Mouse (Mus musculus): Measurements from ENCODE around the gene Stx18.

The Stx18 gene

GRCm38 (mm10) chr5:38038710-38039592, at the start of gene Stx18:
Gene Stx18, plus strand, starts transcription at chr5:38038742.
- ATAC-seq (ENCODE audit: insufficient number of reproducible peaks, low FRiP score, low TSS enrichment), result peak; percentile 93

DNA sequence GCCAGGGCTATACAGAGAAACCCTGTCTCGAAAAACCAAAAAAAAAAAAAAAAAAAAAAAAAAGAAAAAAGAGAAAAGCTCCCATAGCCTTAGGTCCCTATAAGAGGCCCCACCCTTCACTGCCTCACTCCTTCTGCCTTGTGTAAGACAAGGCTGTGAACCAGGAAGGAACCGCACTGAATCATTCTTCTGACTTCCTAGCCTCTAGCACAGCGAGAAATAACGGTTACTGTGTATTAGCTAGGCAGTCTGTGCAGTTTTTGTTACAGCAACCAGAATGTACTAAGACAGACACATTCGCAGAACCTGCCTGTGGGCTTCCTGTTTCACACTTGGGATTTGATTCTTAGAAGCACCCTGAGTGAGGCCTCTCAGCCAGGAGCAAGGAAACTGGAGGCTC, 46.2 kb upstream of the Stx18 start:
- ATAC-seq (ENCODE audit: insufficient number of reproducible peaks, low FRiP score, low TSS enrichment), result no peak

- ATAC-seq (ENCODE audit: insufficient number of reproducible peaks, low FRiP score, low TSS enrichment), result no peak
Observed at GRCm38 (mm10) chr5:37998805-37999204, 39.7 kb upstream of the Stx18 start.

DNA sequence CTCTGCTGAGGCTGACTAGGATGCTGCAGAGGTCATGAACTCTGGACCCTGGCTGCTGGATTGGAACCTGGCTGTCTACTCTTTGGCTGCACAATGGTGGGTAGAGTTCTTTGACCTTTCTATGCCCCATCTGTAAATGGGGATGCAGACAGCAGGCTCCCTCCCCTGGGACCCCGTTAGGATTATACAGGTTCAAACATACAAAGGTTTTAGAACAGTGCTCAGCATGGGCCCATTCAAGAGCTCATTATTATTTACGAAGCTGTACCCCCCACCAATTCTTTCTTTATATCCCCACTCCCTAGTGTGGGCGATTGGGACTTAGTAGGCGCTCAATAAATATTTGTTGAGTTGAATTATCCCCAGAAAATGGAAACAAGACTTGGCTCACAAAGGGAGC, 36.0 kb upstream of the Stx18 start:
- no peak for ATAC-seq (ENCODE audit: insufficient number of reproducible peaks, low FRiP score, low TSS enrichment)

DNA sequence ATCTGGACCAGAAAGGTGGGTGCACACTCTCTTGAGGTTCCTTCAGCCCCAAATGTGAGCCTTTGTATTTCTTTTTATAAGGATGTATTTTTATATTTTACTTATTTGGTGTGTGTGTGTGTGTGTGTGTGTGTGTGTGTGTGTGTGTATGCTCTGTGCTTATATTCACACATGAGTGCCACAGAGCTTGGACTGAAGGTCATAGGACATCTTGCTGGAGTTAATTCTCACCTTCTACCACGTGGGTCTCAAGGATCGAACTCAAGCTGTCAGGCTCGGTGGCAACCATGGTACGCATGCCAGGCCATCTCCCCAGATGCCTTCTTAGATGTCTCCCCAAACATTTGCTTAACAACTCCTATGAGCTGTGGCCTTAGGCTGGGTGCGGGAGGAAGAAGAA, 33.8 kb upstream of the Stx18 start:
- no peak for ATAC-seq (ENCODE audit: insufficient number of reproducible peaks, low FRiP score, low TSS enrichment)

GRCm38 (mm10) chr5:38006415-38007347, 31.9 kb upstream of the Stx18 start:
- no peak for ATAC-seq (ENCODE audit: insufficient number of reproducible peaks, low FRiP score, low TSS enrichment)

DNA sequence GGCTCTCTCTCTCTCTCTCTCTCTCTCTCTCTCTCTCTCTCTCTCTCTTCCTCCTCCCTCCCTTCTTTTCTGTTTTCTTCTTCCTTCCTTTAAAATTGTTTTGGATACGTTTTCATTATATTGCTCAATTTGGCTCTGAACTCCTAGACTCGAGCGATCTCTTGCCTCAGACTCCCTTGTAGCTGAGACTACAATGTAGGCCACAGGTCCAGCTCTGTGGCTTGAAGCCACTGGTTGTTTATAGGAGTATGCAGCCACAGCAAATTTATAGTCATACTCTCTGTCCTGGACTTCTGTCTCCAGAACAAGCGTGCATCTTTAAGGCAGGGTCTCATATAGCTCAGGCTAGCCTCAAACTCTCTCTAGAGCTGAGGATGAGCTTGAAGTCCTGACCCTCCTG, 29.5 kb upstream of the Stx18 start:
- ATAC-seq (ENCODE audit: insufficient number of reproducible peaks, low FRiP score, low TSS enrichment), result no peak

- ATAC-seq (ENCODE audit: insufficient number of reproducible peaks, low FRiP score, low TSS enrichment), result no peak
Observed at GRCm38 (mm10) chr5:38014916-38015315, 23.6 kb upstream of the Stx18 start.

- ATAC-seq (ENCODE audit: insufficient number of reproducible peaks, low FRiP score, low TSS enrichment), result no peak
Observed at GRCm38 (mm10) chr5:38016945-38017344, 21.6 kb upstream of the Stx18 start.

DNA sequence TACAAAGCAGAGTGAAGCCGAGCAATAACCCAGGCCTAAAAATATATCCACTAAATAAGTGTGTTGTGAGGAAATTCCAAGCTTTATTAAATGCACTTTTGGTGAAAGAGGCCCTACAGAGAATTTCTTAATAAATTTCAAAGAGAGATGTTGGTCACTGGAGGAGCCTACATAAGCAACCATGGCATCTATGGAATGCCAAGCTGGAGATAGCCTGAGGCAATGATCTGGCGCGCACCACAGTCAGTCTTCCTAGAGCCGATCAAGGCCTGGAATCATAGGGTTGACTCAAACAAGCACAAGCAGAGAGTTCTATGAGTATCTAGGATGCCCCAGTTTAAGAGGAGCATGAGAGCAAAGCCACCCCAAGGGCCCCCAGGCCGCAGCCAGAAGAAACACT, 10.9 kb upstream of the Stx18 start:
- no peak for ATAC-seq (ENCODE audit: insufficient number of reproducible peaks, low FRiP score, low TSS enrichment)

DNA sequence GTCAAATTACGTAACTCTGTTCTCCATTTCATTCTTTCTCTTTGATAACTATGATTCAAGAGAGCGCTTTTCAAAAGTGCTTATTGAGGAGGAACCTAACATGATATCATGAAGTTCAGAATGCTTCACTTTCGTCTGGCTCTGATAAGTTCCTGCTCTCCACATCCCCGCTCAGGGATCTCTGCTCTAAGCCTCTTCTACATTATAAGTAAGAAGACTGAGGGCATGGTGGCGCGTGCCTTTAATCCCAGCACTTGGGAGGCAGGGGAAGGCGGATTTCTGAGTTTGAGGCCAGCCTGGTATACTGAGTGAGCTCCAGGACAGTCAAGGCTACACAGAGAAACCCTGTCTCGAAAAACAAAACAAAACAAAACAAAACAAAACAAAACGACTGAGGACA, 268 bp upstream of the Stx18 start:
- no peak for ATAC-seq (ENCODE audit: insufficient number of reproducible peaks, low FRiP score, low TSS enrichment)

DNA sequence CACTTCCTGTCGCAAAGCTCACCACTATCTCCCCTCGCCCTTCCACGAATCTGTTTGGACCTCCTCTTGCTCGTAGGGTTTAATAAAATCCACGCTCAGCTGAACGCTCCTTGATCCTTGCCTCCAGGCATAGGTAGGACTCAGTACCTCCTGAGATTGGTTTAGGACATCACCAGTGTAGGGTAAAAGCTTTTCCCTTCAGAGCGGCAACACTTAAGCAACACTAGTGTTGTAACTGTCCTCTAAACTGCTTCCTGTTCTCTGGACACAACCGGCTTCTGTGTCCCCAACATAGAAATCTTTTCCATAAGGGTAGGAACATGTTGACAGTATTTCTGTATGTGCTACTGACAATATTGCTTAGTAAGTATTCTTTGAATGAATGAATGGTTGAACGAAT, 1.3 kb downstream of the Stx18 start:
- 0 out of 2 replicates have a peak, but pooled peaks have one; percentile 7 for ATAC-seq (ENCODE audit: insufficient number of reproducible peaks, low FRiP score, low TSS enrichment)

- no peak for ATAC-seq (ENCODE audit: insufficient number of reproducible peaks, low FRiP score, low TSS enrichment)
Observed at GRCm38 (mm10) chr5:38044923-38045322, 6.4 kb downstream of the Stx18 start.

DNA sequence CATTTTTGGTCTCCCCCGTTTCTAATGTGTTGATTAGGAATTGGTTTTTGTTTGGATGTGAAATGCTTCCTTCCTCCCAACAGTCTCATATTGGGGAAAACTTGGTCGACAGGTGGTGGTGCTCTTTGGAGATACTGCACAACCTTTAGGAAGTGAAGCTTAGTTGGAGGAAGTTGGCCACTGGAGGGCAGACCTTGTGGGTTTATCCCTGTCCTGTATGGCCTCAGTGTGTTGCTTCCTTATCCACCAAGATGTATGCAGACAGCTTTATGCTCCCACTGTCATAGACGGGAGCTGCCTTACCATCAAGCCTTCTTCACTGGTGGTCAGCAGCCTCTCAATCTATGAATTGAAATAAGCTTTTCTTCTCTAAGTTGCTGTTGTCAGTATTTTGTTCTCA, 9.6 kb downstream of the Stx18 start:
- no peak for ATAC-seq (ENCODE audit: insufficient number of reproducible peaks, low FRiP score, low TSS enrichment)

DNA sequence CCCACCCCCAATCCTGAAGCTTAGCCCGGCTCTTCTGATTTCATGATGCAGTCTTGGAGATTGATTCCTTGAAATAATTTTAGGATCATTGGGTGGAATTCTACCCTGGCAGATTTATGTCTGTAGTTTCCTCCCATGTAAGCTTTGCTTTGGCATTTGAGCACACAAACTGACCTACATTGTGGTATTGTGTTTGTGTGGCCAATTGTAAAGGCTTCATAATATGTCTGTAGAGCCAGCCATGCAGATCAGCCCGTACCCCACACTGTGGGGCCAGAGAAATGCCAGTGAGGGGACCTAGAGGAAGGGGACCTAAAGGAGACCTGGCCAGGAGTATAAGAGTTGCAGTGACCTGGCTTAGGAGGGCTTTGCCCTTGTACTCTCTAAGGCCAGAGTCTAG, 22.5 kb downstream of the Stx18 start:
- no peak for ATAC-seq (ENCODE audit: insufficient number of reproducible peaks, low FRiP score, low TSS enrichment)

DNA sequence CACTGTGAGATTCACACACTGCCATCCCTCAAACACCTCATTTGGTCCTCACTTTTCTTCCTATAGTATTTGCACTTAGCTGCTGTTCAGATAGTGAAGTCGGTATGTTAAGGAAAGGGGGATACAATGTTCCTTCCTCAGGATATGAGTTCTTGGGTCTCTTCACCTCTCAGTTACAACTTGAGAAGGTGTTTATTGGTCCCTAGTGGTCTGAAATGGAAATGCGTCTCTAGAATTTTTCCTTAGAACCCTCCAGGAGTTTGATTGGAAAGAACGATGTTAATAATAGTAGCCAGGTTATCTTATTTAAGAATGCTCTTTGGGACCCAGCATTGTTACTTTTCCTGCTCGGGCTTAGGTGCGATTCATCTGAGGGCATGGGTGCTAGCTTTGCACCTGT, 24.2 kb downstream of the Stx18 start:
- ATAC-seq (ENCODE audit: insufficient number of reproducible peaks, low FRiP score, low TSS enrichment), result no peak

- no peak for ATAC-seq (ENCODE audit: insufficient number of reproducible peaks, low FRiP score, low TSS enrichment)
Observed at GRCm38 (mm10) chr5:38063339-38063738, 24.8 kb downstream of the Stx18 start.

- no peak for ATAC-seq (ENCODE audit: insufficient number of reproducible peaks, low FRiP score, low TSS enrichment)
Observed at GRCm38 (mm10) chr5:38064043-38064575, 25.6 kb downstream of the Stx18 start.

DNA sequence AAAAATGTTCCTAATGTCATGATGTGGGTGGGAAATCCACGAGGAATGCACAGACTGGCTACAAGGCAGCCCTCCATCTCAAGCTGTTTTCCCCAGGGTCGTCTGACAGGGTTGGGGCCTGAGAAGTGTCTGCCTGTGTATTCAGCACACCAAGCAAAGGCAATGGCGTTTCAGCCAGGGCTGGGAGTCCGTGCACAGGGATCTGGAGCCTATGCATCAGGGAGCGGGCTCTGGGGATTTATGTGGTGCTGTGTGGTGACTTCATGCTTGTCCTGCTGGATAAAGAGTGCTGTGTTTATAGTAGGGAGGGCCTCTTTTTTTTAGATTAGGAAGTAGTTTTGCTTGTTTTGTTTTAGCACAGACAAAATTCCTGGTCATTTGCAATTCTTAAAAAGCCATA, 26.2 kb downstream of the Stx18 start:
- no peak for ATAC-seq (ENCODE audit: insufficient number of reproducible peaks, low FRiP score, low TSS enrichment)

- ATAC-seq (ENCODE audit: insufficient number of reproducible peaks, low FRiP score, low TSS enrichment), result no peak
Observed at GRCm38 (mm10) chr5:38065454-38065853, 26.9 kb downstream of the Stx18 start.

DNA sequence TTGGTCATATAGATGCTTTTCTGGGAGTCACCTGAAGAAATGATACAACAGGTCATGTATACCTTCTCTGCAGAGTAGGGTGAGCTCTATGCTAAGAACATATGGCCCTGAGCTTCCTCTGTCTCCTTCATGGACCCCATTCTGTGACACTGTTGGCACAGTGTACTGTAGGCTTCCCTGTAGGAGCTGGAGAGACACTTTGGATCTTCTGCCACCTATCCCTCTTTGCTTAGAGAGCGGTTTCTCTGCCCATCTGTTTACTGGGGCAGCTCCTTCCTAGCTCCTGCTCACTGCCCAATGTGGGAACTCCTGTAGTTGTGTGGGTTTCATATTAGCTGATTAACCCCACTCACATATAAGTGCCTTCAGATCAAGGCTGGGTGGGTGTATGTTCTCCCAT, 28.1 kb downstream of the Stx18 start:
- peak; percentile 86 for ATAC-seq (ENCODE audit: insufficient number of reproducible peaks, low FRiP score, low TSS enrichment)

Data from cerebellum, adult (tissue).